Mouse (Mus musculus) kidney, postnatal 0 days (tissue): ENCODE data around the gene Agfg2. TPM values are rescaled to one million over a fixed set of nuclear protein-coding genes. Genes with fewer than 3 reads are reported as not detected.

Source experiments
- ATAC-seq: fragments of 200-750 bp; cut with Nextera tagmentation; replicated peaks from 2 replicates; pipeline ENCODE4 v1.8.0; 2017; ENCODE audit warnings: low read depth, moderate number of reproducible peaks, moderate TSS enrichment, moderate library complexity; ENCODE audit not compliant: low FRiP score
- DNase-seq: peaks from one replicate; pipeline ENCODE4 v3.0.0-alpha.2; 2016; ENCODE audit warnings: low spot score
- H3K27ac ChIP-seq: fragments of 300-500 bp; sonication (generic); 2 replicates; pipeline ENCODE4 v1.5.1; 2014; ENCODE audit warnings: mild to moderate bottlenecking
- H3K27me3 ChIP-seq: fragments of 300-500 bp; sonication (generic); 2 replicates; pipeline ENCODE4 v1.6.1; 2014; ENCODE audit warnings: low read length, mixed read lengths; ENCODE audit not compliant: insufficient read depth
- H3K36me3 ChIP-seq: fragments of 300-500 bp; sonication (generic); 2 replicates; pipeline ENCODE4 v1.6.1; 2014; ENCODE audit warnings: low read length, mixed read lengths; ENCODE audit not compliant: insufficient read depth
- H3K4me1 ChIP-seq: fragments of 300-500 bp; sonication (generic); replicated peaks from 2 replicates; pipeline ENCODE4 v1.6.1; 2014; ENCODE audit warnings: antibody characterized with exemption, low read length, mixed read lengths; ENCODE audit not compliant: insufficient read depth
- H3K4me2 ChIP-seq: fragments of 300-500 bp; sonication (generic); 2 replicates; pipeline ENCODE4 v1.6.1; 2014; ENCODE audit warnings: mild to moderate bottlenecking, low read length, moderate library complexity, mixed read lengths
- H3K4me3 ChIP-seq: fragments of 300-500 bp; sonication (generic); replicated peaks from 2 replicates; pipeline ENCODE4 v1.5.1; 2014; ENCODE audit warnings: low read depth, low read length
- H3K9ac ChIP-seq: fragments of 300-500 bp; sonication (generic); 2 replicates; pipeline ENCODE4 v1.6.1; 2014; ENCODE audit warnings: low read depth, low read length
- H3K9me3 ChIP-seq: fragments of 300-500 bp; sonication (generic); replicated peaks from 2 replicates; pipeline ENCODE4 v1.6.1; 2016; ENCODE audit warnings: low read length, inconsistent platforms, mixed read lengths
- CTCF ChIP-seq: IDR thresholded peaks from 2 replicates; pipeline ENCODE4 v1.5.1; 2016; ENCODE audit warnings: antibody characterized with exemption, low read depth, mild to moderate bottlenecking, moderate library complexity
- WGBS: fragments of 180-500 bp; shearing (Covaris S2); extraction: QIAGEN DNeasy Blood & Tissue Kit; methylation state at CpG from one replicate; pipeline ENCODE4 v1.1.7; 2014; 5-methylcytosine and 5-hydroxymethylcytosine counted together
- polyA plus RNA-seq: library from polyadenylated mRNA; unstranded; fragments of >200 nt; fragmentation: Nextera tagmentation; extraction: Ambion mirVana; gene quantifications from 2 replicates; pipeline ENCODE4 v1.2.1, GENCODE M21; 2015

Gene Agfg2
- polyA plus RNA-seq, 1 experiment from 2014 or later: 20.8 TPM

- WGBS: 95% methylated on average over 3 of the region's 3 CpGs
- TF ChIP-seq CTCF: no peak
Measured at GRCm38 (mm10) chr5:137685653-137686052, 1.1 kb upstream of the Agfg2 start.

GRCm38 (mm10) chr5:137683388-137684293, 885 bp downstream of the Agfg2 start:
- TF ChIP-seq CTCF: no peak
- DNase-seq: no peak
- peak overlapping the region; percentile 73 for H3K27ac ChIP-seq
- H3K9ac ChIP-seq: peak overlapping the region; percentile 67
- H3K4me3 ChIP-seq: peak overlapping the region; percentile 61
- H3K36me3 ChIP-seq: no peaks in the 10 kb centered on the region
- peaks cover 5% of the 10 kb centered on the region; the same call in 1 of the 2 replicates for H3K4me1 ChIP-seq
- H3K4me2 ChIP-seq: peak overlapping the region; percentile 93
- no peaks in the 10 kb centered on the region for H3K27me3 ChIP-seq
- ATAC-seq: no peak
- 9% methylated on average over 28 of the region's 28 CpGs for WGBS
- no peaks in the 10 kb centered on the region for H3K9me3 ChIP-seq

More at GRCm38 (mm10) chr5:137685653-137686052, 1.1 kb upstream of the Agfg2 start:
- no peak overlapping the region for H3K27ac ChIP-seq
- H3K36me3 ChIP-seq: no peaks in the 10 kb centered on the region
- H3K27me3 ChIP-seq: no peaks in the 10 kb centered on the region
- H3K9me3 ChIP-seq: no peaks in the 10 kb centered on the region
- ATAC-seq: no peak
- H3K4me1 ChIP-seq: peaks cover 5% of the 10 kb centered on the region; the same call in 1 of the 2 replicates
- DNase-seq: no peak
- no peak overlapping the region for H3K4me2 ChIP-seq
- no peak overlapping the region for H3K9ac ChIP-seq
- no peak overlapping the region for H3K4me3 ChIP-seq

- H3K4me3 ChIP-seq: no peak overlapping the region
- ATAC-seq: no peak
- no peak overlapping the region for H3K27ac ChIP-seq
- 75% methylated on average over 6 of the region's 6 CpGs for WGBS
- no peaks in the 10 kb centered on the region for H3K36me3 ChIP-seq
- no peak overlapping the region for H3K4me2 ChIP-seq
- H3K9me3 ChIP-seq: no peaks in the 10 kb centered on the region
- DNase-seq: no peak
- H3K27me3 ChIP-seq: no peaks in the 10 kb centered on the region
- H3K4me1 ChIP-seq: peaks cover 5% of the 10 kb centered on the region; the same call in 1 of the 2 replicates
- no peak overlapping the region for H3K9ac ChIP-seq
- no peak for TF ChIP-seq CTCF
Measured at GRCm38 (mm10) chr5:137682526-137682925, 2.0 kb downstream of the Agfg2 start.

- DNase-seq: no peak
Measured at GRCm38 (mm10) chr5:137679726-137680125, 4.8 kb downstream of the Agfg2 start.

GRCm38 (mm10) chr5:137678736-137679135, 5.8 kb downstream of the Agfg2 start:
- H3K4me3 ChIP-seq: no peak overlapping the region
- ATAC-seq (no peak), DNase-seq (no peak)
- peaks cover 3% of the 10 kb centered on the region; the same call in 1 of the 2 replicates for H3K4me1 ChIP-seq
- no peaks in the 10 kb centered on the region for H3K27me3 ChIP-seq
- H3K4me2 ChIP-seq: no peak overlapping the region
- no peak overlapping the region for H3K27ac ChIP-seq
- no peaks in the 10 kb centered on the region for H3K9me3 ChIP-seq
- no peak for TF ChIP-seq CTCF
- 74% methylated on average over 3 of the region's 3 CpGs for WGBS
- no peak overlapping the region for H3K9ac ChIP-seq
- no peaks in the 10 kb centered on the region for H3K36me3 ChIP-seq

More at GRCm38 (mm10) chr5:137679726-137680125, 4.8 kb downstream of the Agfg2 start:
- H3K36me3 ChIP-seq: no peaks in the 10 kb centered on the region
- H3K4me2 ChIP-seq: no peak overlapping the region
- no peak for TF ChIP-seq CTCF
- no peak overlapping the region for H3K4me3 ChIP-seq
- no peak for ATAC-seq
- H3K27me3 ChIP-seq: no peaks in the 10 kb centered on the region
- WGBS: 65% methylated on average over 4 of the region's 4 CpGs
- no peaks in the 10 kb centered on the region for H3K9me3 ChIP-seq
- H3K4me1 ChIP-seq: peaks cover 5% of the 10 kb centered on the region; the same call in 1 of the 2 replicates
- no peak overlapping the region for H3K27ac ChIP-seq
- H3K9ac ChIP-seq: no peak overlapping the region

GRCm38 (mm10) chr5:137677859-137678258, 6.7 kb downstream of the Agfg2 start:
- H3K27me3 ChIP-seq: no peaks in the 10 kb centered on the region
- WGBS: 97% methylated on average over 8 of the region's 8 CpGs
- no peak overlapping the region for H3K4me3 ChIP-seq
- no peak for TF ChIP-seq CTCF
- H3K9ac ChIP-seq: no peak overlapping the region
- H3K9me3 ChIP-seq: no peaks in the 10 kb centered on the region
- H3K36me3 ChIP-seq: no peaks in the 10 kb centered on the region
- ATAC-seq: no peak
- H3K27ac ChIP-seq: no peak overlapping the region
- no peaks in the 10 kb centered on the region for H3K4me1 ChIP-seq
- H3K4me2 ChIP-seq: no peak overlapping the region
- DNase-seq: no peak
